Mouse (Mus musculus): ENCODE results near the gene Ankrd6.
"Not testable (repeated sequence)": the region's sequence is repeated elsewhere in the genome, so short reads cannot be mapped to it uniquely, and the experiment has no call there.

Ankrd6 gene

DNA sequence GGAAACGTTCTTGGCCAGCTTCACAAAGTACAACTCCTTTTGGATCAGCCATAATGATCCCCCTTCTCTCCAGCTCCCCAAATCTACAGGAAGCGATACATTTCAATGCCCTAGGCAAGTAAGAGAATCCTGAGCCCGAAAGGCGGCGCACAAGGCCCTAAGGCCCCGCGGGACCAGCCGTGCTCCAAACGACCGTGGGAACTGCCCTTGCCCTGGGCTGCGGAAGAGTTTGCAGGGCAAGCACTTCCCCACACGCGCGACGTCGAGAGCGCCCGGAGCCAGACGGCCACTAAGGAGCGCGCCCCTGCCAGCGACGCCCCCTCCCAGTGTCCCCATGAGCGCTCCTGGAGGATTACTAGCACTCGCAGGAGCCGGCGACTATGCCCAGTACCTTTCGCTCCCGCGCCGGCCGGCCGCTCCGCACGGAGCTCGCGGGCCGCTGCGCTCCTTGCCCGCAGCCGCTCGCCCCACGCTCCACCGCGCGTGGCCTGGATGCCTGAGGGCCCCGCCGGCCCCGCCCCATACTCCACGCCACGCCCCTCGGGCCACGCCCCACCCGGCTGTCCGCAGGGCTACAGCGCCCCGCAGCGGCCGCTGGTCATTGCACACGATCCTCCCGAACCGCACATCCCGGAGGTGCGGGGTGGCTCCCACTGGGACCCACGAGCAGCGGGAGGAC lies at the start of gene Ankrd6:
Gene Ankrd6 (minus strand): TSS at position 486 of the 679 bp plus-strand sequence.
- ATAC-seq (ENCODE audit: insufficient number of reproducible peaks, low FRiP score, low TSS enrichment) = peak; percentile 89

DNA sequence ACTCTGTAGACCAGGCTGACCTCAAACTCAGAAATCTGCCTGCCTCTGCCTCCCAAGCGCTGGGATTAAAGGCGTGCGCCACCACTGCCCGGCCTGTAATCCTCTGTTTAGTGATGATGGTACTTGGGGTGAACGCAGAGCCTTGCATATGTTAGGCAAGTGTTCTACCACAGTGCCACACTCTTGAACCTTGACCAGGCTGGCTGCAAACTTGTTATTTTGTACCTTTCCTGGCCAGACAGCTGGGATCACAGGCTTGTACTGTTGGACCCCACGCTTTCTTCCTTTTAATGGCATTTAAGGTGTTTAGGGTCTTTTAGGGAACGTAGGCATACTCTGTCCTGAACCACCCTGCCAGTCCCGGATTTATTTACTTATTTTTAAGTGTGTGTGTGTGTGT lies 48.4 kb upstream of the Ankrd6 start:
- ATAC-seq (ENCODE audit: insufficient number of reproducible peaks, low FRiP score, low TSS enrichment) = no peak

DNA sequence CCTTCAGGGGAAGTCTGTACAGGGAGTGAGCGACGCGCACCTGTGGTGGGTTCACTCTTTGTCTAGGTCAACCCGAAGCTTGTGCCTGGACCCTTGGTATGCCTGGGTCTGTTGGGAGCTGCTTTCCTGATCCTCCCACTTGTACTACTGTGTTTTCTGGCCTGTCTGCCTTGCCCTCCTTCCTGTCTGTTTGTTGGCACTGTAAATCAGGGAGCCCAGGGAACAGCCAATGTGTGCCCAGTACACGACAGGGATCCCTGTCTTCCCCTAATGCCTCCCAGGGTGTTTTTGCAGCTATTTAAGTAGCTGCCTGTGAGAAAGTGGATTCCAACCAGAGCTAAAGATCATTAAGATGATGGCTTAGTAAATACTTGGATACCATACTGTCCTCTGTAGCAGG lies 46.9 kb upstream of the Ankrd6 start:
- ATAC-seq (ENCODE audit: insufficient number of reproducible peaks, low FRiP score, low TSS enrichment) = peak; percentile 56; the same call in 1 of the 2 replicates

DNA sequence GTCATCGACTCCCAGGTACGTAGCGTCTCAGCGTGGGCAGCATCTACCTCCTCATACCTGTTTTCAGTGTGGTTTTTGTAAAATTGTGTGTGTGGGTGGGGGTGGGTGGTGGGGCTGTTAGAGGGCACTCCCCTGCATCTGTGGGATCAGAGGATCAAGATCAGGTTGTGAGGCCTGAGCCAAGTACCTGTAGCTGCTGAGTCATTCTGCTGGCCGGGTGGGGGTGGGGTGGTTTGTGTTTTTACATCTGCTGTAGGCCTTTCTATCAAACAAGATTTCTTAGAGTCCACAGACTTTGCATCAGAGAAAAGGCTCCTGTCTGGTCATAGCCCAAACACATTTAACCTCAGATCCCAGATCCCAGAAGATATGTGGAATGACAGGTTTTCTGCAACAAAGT lies 45.4 kb upstream of the Ankrd6 start:
- no peak for ATAC-seq (ENCODE audit: insufficient number of reproducible peaks, low FRiP score, low TSS enrichment)

DNA sequence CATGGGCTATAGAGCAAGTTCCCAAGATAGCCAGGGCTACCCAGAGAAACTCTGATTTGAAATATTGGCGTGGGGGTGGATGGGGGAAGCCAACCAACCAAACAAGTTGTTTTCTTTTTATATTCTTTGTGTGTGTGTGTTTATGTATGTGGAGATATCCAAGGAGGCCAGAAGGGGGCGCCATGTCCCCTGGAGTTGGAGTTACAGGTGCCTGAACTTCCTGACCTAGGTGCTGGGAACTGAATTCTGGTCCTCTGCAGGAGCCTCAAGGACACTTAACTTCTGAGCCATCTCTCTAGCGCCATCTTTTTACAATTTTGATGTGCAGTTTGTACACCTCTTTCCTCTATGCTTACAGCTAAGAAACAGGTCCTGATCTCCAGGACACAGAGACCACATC lies 43.5 kb upstream of the Ankrd6 start:
- ATAC-seq (ENCODE audit: insufficient number of reproducible peaks, low FRiP score, low TSS enrichment) = no peak

DNA sequence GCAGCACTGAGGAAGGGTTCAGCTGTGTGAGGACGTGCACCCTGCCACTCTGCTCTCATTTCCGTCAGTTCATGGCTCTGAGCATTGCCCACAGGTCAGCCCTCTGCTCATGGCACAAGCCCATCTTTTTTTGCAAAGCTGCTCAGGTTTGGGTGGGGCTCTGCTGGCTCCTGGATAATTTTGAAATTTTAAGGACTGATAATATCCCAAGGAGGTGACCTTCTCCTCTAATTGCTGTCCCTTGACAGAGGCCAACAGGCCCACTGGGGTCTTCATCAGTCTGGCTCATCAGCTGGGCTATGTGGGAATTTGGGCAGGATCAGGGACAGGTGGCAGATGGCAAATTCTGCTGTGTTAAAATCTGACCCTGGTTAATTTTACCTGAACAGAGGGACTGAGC lies 38.7 kb upstream of the Ankrd6 start:
- peak; percentile 73 for ATAC-seq (ENCODE audit: insufficient number of reproducible peaks, low FRiP score, low TSS enrichment)

DNA sequence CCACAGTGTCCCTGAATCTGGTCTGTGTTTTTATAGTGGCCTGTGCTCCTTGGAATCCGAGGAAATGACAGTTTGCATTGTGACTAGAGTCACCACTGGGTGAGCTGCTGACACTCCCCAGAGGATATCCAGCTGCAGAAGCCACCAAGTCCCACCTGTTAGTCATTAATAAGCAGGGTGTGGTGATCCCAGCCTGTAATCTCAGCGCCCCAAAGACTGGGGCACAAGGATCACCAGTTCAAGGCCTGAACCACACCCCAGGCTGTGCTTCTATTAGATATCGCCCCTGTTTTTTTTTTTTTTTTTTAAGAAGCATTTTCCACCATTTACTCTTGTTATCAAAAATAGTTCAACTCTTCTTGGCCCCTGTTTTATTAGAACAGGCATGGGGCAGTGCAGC lies 36.4 kb upstream of the Ankrd6 start:
- ATAC-seq (ENCODE audit: insufficient number of reproducible peaks, low FRiP score, low TSS enrichment) = no peak

DNA sequence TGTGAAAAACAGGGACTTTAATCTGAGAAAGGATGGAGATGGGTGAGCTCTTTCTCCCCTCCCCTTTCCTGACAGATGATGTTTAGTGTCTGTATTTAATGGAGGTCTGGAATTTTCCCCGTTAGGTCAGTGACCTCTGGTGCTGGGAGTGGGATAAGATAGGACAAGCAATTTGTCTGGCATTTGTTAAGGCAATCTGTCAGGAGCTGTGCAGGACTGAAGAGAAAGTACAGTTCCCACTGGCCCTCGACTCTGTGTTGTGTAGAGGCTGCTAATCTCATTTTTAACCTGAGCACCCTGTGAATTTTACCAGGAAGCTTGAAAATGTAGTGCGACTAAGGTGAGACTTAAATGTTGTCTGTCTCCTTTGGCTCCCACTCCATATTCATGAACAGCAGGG lies 35.0 kb upstream of the Ankrd6 start:
- ATAC-seq (ENCODE audit: insufficient number of reproducible peaks, low FRiP score, low TSS enrichment) = no peak

DNA sequence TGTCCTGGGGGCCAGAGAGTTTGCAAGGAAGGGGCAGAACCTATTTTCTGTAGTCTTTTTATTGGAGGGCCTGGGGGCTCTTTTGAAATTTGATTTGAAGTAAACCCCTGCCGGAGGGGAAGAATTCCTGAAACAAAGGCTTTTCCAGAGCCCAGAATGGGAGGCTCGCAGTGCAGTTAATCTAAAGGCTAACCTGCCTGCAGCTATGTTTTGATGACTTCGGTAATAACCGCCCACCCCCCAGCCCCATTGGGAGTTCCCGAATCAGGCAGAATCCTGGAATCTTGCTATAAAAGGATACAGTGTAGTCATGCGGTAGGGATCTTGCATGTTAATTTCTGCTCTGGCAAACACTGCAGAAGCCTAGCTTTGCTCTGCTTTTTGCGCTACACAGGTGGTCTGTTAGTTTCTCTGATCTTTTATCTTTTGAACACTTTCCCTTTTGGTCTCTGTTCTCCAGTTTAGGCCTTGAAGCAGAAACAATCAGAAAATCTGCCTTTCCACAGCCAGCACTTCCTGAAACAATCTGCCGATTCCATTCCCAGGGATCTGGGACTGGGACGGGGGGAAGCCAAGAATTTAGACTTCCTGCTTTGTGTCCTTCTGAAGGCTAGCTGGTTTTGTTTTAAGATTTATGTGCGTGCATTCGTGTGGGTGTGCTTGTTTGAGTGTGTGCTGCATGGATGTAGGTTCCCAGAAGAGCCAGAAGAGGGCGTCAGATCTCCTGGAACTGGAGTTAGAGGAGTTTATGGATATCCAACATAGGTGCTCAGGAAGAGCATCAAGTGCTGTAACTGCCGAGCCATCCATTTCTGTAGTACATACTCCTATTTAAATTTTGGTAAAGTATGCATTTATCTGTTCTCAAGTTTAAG lies 34.4 kb upstream of the Ankrd6 start:
- ATAC-seq (ENCODE audit: insufficient number of reproducible peaks, low FRiP score, low TSS enrichment) = no peak

DNA sequence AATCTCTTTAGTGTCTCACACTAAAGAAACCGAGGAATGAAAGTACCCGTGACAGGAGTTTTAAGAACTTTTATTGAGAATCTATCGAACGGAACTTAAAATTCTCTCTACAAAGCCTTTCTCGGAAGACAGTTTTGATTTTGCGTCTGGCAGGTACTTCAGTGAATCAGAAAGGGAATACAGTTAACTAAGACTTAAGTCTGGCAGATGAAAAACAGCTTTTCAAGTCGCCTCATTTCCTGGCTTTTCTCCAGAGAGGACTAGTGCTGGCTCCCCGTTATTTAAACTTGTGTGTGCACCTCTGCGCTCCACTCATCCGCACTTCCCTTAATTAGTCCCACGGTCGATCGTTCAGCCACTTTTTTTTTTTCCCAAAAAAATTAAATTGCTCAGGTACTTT lies 33.6 kb upstream of the Ankrd6 start:
- ATAC-seq (ENCODE audit: insufficient number of reproducible peaks, low FRiP score, low TSS enrichment) = no peak

DNA sequence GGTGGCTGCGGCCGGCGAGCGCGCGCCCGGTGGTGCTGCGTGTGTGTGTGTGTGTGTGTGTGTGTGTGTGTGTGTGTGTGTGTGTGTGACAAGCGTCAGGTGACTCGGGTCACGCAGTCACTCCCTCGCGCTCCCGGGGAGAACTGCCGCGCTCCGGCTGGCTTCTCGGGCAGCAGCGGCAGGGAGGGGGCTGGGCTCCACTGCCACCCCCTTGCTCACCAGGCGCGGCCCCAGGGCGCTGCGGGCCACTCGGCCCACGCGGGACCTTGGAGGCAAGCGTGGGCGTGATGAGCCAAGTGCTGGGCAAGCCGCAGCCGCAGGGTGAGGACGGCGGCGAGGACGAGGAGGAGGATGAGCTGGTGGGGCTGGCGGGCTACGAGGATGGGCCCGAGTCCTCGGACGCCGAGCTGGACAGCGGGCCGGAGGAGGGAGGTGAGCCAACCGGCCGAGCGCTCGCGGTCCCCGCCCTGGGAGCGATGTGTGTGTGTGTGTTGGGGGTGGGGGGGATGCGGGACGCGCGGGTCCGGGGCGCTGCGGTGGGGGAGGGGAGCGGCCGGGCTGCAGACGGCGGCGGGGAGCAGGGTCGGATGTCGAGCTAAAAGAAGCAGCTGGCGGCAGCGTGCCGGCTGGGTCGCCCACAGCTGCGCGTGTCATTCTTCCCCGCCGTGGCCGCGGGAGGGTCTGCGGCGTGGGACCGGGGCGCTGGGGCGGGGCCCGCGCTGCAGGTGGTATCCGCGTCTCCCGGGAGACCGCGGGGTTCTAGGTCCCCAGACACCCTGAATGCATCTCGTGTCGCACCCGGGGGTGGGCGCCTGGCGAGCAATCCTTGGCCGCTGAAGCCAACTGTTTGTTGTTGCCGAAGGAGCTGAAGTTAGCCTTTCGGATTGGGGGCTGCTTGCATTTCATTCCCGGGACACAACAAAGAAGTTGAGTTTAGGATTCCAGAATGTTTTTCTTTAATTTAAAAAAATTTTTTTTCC lies 32.8 kb upstream of the Ankrd6 start:
- peak; percentile 53 for ATAC-seq (ENCODE audit: insufficient number of reproducible peaks, low FRiP score, low TSS enrichment)

DNA sequence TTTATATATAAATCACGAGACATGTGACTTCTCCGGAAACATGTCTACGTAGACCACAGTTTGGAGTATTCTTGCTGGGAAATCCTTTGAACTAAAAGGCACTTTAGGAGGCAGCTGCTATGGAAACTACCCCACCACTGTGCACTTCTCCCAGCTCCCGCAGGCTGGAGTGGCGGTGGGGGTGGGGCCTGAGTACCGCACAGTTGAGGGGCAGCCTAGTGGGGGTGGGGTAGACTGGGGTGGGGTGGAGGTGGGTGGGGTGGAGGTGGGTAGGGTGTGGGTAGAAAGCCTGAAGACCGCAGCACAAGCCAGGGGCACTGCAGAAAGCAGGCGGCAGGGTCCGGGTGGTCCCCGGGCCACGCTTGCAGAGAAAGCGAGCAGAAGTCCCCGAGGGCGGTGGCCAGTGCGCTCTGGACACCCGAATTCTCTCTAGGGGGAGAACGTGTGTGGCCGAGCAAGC lies 32.1 kb upstream of the Ankrd6 start, which contains the start of gene Rragd:
Gene Rragd (plus strand): TSS at position 322 of the 460 bp plus-strand sequence.
- ATAC-seq (ENCODE audit: insufficient number of reproducible peaks, low FRiP score, low TSS enrichment) = peak; percentile 8; the same call in 1 of the 2 replicates

DNA sequence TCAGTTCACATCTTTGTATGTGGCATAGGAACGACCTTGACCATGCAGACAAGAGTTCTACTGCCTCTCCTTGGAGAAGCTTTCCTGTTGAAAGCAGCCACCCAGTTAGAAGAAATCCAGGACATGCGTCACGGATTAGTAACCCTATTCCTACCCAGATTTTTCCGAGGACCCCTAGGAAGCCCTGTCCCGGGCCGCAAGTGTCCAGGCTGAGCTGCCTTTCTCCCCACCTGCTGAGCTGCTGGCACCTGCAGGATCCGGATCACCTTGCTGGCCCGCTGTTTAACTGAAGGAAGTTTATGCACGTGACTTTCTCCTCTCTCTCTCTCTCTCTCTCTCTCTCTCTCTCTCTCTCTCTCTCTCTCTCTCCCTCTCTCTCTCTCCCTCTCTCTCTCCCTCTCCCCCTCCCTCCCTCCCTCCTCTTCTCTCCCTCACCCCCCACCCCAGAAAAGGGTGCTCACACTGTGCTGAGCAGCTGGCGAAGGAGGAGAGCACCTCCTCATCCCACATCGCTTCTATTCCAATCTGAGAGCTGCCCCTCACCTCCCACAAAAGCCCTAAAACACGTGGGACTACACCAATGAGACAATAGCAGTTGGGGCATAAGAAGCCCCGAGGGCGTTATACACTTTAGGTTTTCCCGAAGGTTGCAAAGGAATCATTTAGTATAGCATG lies 31.5 kb upstream of the Ankrd6 start:
- ATAC-seq (ENCODE audit: insufficient number of reproducible peaks, low FRiP score, low TSS enrichment) = no peak

DNA sequence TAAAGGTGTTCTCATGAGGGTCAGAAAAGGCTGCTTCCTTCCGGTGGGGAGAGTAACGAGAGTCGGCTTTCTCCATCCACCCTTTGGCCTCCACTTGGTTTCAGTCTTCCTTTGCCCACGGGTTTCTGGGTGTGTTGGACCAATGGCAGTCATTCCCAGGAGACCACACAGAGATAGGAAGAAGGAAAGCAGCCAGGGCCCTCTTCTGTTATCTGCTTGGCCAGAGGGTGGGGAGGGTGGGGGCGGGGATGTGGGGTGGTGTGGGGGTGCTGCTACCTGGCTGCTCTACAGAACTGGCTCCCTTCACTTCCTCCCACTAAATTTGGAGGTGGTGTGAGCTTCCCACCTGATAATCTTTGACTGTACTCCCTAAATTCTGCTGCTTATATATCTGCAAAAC lies 31.0 kb upstream of the Ankrd6 start:
- ATAC-seq (ENCODE audit: insufficient number of reproducible peaks, low FRiP score, low TSS enrichment) = no peak

DNA sequence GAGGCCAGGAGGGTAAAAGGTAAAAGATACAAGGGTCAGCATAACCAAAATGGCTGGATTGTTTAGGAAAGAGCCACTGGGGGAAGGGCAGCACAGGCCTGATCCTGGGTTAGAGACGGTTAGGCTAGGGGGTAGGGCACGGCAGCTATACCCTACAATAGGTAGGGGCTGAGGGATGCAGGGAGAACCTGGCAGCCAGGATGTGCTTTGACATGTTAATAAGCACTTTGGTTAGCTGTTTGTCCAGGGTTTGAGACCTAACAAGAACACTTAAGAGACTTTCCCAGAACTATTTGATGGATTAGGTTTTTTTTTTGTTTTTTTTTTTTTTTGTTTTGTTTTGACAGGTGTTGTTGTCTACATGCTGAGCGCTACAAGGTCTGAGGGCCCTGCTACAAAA lies 29.4 kb upstream of the Ankrd6 start:
- no peak for ATAC-seq (ENCODE audit: insufficient number of reproducible peaks, low FRiP score, low TSS enrichment)

DNA sequence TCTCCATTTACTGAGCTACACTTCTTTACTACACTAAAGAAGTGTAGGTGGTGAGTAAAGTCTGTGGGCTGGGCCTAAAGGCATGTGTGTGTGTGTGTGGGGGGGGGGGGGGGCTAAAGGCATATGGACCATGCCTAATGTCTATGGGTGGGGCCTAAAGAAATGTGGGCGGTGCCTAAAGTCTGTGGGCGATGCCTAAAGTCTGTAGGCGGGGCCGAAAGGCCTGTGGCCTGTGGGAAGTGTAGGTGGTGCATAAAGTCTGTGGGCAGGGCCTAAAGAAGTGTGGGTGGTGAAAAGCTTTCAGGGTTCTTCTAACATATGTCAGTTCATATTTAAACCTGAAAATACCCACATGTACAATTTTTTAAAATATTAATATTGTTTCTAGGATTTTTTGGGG lies 26.7 kb upstream of the Ankrd6 start:
- no peak for ATAC-seq (ENCODE audit: insufficient number of reproducible peaks, low FRiP score, low TSS enrichment)

DNA sequence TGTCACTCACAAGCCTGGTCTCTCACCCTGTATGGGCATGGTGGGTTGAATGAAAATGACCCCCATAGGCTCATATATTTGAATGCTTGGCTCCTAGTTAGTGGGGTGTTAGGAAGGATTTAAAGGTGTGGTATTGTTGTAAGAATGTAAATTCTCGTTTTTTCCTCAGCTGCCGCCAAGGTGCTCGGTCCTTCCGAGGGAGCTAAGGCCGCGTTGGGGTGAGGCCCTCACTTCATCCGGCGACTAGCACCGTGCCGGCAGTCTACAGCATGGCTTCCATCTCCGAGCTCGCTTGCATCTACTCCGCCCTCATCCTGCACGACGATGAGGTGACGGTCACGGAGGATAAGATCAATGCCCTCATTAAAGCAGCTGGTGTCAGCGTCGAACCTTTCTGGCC lies 14.0 kb upstream of the Ankrd6 start:
- ATAC-seq (ENCODE audit: insufficient number of reproducible peaks, low FRiP score, low TSS enrichment) = not testable (repeated sequence)

DNA sequence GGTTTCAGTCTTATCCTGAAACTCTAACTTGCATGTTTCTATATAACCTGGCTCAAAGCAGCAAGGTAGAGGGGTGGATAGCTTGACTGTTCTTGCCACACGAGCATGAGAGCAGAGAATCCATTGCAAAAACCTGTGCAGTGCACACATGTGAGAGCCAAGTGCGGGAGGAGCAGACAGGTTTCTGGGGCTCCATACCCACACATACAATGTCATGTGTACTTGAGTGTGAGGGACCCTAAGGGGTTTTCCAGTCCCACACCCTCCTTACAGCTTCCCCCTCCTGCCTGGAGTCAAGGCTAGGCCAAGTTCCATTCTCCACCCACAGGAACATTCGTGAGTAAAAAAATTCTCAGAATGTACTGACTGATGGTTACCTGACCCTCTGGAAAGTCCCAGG lies 10.8 kb upstream of the Ankrd6 start:
- ATAC-seq (ENCODE audit: insufficient number of reproducible peaks, low FRiP score, low TSS enrichment) = no peak

DNA sequence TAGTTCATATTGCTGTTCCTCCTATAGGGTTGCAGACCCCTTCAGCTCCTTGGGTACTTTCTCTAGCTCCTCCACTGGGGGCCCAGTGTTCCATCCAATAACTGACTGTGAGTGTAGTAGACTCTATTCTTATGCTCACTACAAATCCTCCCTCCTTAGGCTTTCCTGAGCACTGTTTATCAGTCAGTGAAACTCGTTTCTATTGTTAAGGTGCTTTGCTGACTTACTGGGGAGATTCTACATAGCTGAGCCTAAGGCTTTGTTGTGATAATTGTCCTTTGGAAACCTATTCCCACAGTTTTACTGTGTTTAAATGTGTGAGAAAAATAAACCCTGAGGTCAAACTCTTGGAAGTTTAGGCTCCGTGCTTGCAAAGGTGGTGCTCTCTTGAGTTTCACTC lies 5.8 kb upstream of the Ankrd6 start:
- ATAC-seq (ENCODE audit: insufficient number of reproducible peaks, low FRiP score, low TSS enrichment) = no peak

DNA sequence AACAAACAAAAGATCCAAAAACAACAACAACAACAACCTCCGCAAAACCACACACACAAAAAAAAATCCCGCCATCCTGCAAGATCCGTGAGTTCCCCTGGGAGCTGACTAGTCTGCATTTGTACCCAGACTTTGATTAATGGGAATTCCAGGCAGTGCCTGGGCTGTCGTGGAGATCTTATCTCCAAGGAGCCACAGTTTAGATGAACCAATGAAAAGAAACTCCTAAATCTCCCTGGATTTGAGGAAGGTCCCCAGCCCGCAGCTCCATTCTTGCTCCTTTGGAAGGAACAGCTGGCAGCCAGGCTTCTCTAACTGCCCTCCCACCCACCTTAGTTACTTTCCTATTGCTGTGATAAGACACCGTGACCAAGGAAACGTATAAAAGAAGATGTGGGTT lies 2.0 kb upstream of the Ankrd6 start:
- no peak for ATAC-seq (ENCODE audit: insufficient number of reproducible peaks, low FRiP score, low TSS enrichment)

All from cerebellum, adult (tissue).